Mouse (Mus musculus): Measurements from ENCODE around the gene Skiv2l.
"Not testable (repeated sequence)": the region's sequence is repeated elsewhere in the genome, so short reads cannot be mapped to it uniquely, and the experiment has no call there.

The Skiv2l gene

GRCm38 (mm10) chr17:34874321-34874720, 24.3 kb upstream of the Skiv2l start:
- no peak for DNase-seq (ENCODE audit: low read depth)

- no peak for DNase-seq (ENCODE audit: low read depth)
Observed at GRCm38 (mm10) chr17:34865981-34866380, 16.0 kb upstream of the Skiv2l start.

GRCm38 (mm10) chr17:34862416-34863081, 12.5 kb upstream of the Skiv2l start, which contains the start of gene Cfb:
Cfb (minus strand) TSS chr17:34862518.
- no peak for DNase-seq (ENCODE audit: low read depth)

- no peak for DNase-seq (ENCODE audit: low read depth)
Observed at GRCm38 (mm10) chr17:34861704-34862415, 11.8 kb upstream of the Skiv2l start.

- DNase-seq (ENCODE audit: low read depth): no peak
Observed at GRCm38 (mm10) chr17:34860514-34860913, 10.5 kb upstream of the Skiv2l start.

- no peak for DNase-seq (ENCODE audit: low read depth)
Observed at GRCm38 (mm10) chr17:34858670-34859069, 8.7 kb upstream of the Skiv2l start.

- peak; percentile 19 for DNase-seq (ENCODE audit: low read depth)
Observed at GRCm38 (mm10) chr17:34855825-34856224, 5.8 kb upstream of the Skiv2l start.

GRCm38 (mm10) chr17:34854761-34855160, 4.8 kb upstream of the Skiv2l start:
- no peak for DNase-seq (ENCODE audit: low read depth)

GRCm38 (mm10) chr17:34853511-34853910, 3.5 kb upstream of the Skiv2l start:
- DNase-seq (ENCODE audit: low read depth): no peak

- DNase-seq (ENCODE audit: low read depth): peak; percentile 15
Observed at GRCm38 (mm10) chr17:34850517-34851125, 611 bp upstream of the Skiv2l start.

- DNase-seq (ENCODE audit: low read depth): no peak
Observed at GRCm38 (mm10) chr17:34847615-34848014, 2.4 kb downstream of the Skiv2l start.

GRCm38 (mm10) chr17:34847192-34847591, 2.8 kb downstream of the Skiv2l start:
- no peak for DNase-seq (ENCODE audit: low read depth)

GRCm38 (mm10) chr17:34844884-34845283, 5.1 kb downstream of the Skiv2l start:
- DNase-seq (ENCODE audit: low read depth): no peak

GRCm38 (mm10) chr17:34840736-34841307, 9.2 kb downstream of the Skiv2l start:
- no peak for DNase-seq (ENCODE audit: low read depth)

GRCm38 (mm10) chr17:34838785-34839184, 11.2 kb downstream of the Skiv2l start:
- no peak for DNase-seq (ENCODE audit: low read depth)

- DNase-seq (ENCODE audit: low read depth): no peak
Observed at GRCm38 (mm10) chr17:34837464-34838324, 12.3 kb downstream of the Skiv2l start.

- peak; percentile 94 for DNase-seq (ENCODE audit: low read depth)
Observed at GRCm38 (mm10) chr17:34836856-34837221, 13.2 kb downstream of the Skiv2l start, which contains the start of the genes Stk19 and Dxo. Stk19 (minus strand) TSS chr17:34836945. Dxo (plus strand) TSS chr17:34837019.

GRCm38 (mm10) chr17:34836155-34836855, 13.7 kb downstream of the Skiv2l start:
- no peak for DNase-seq (ENCODE audit: low read depth)

GRCm38 (mm10) chr17:34830776-34831175, 19.2 kb downstream of the Skiv2l start:
- DNase-seq (ENCODE audit: low read depth): not testable (repeated sequence)

GRCm38 (mm10) chr17:34814818-34815370, 35.1 kb downstream of the Skiv2l start:
- DNase-seq (ENCODE audit: low read depth): no peak

GRCm38 (mm10) chr17:34813747-34814146, 36.3 kb downstream of the Skiv2l start:
- DNase-seq (ENCODE audit: low read depth): peak; percentile 20

Measured in c-Kit-positive CD71-positive TER-119-negative erythroid progenitor cells, embryonic 14.5 days (primary cell).